Mouse (Mus musculus) left cerebral cortex, postnatal 36 days (tissue): ENCODE data around the gene Sardh. TPM values are rescaled to one million over a fixed set of nuclear protein-coding genes. Genes with fewer than 3 reads are reported as not detected.

ENCODE experiments used
- DNase-seq, 2 experiments: peaks; one replicate each; pipeline ENCODE4 v3.0.0; 2021 to 2022; ENCODE audit warnings: low spot score in 2 of 2, mixed read lengths in 1 of 2
- intact Hi-C: fragments of 180-260 bp; cut with DNase I; formaldehyde crosslinking; loops from one replicate; pipeline ENCODE4 v1.15.1; 2025
- total RNA-seq, 2 experiments: library from RNA; stranded (reverse); gene quantifications; 2 replicates each; pipeline ENCODE4 v1.2.3; 2021

Sardh gene
- 10 to 100 TPM in 1 of 2 experiments, 1 to 10 TPM in 1; 7.4 to 10.8 TPM for total RNA-seq

- intact Hi-C loops: no loop called here
- no peak for DNase-seq
Measured at GRCm38 (mm10) chr2:27248211-27248610, at the start of gene Sardh. Gene Sardh (minus strand): TSS chr2:27248337.

DNA sequence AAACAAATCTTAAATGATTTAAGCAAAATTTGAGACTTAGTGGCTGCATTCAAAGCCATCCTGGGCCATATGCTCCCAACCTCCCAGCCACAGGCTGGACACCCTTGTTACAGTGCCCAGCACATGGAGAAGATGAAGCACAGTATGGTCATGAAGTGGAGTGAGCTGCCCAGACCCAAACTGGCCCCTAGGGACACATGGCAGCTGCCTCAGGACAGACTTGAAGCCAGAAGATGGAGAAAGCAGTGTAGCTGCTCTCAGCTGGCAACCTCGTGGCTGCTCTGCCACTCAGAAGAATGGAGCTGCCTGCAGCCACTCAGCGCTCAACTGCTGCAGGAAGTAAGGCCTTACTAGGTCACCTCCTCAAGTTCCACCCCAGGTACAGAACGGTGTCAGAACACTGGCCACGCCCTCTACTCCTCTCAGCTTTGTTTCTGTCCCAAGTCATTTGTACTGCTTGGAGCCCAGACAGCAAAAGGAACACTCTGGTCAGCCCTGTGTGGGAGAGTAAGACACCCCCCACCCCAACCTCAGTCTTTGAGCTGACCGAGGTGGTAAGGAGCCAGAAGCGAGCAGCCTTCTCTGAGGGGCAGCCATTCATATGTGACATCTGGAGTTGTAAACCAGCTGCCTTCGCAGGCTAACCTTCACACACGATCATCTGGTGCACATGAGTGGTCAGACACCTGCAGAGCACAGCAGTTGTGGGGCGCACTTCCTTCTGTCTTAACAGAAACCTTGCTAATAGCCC, 48.7 kb upstream of the Sardh start:
- DNase-seq: no peak
- intact Hi-C loops: no loop called here

- intact Hi-C loops: no loop called here
- DNase-seq: no peak
Measured at GRCm38 (mm10) chr2:27294777-27295176, 46.6 kb upstream of the Sardh start.

DNA sequence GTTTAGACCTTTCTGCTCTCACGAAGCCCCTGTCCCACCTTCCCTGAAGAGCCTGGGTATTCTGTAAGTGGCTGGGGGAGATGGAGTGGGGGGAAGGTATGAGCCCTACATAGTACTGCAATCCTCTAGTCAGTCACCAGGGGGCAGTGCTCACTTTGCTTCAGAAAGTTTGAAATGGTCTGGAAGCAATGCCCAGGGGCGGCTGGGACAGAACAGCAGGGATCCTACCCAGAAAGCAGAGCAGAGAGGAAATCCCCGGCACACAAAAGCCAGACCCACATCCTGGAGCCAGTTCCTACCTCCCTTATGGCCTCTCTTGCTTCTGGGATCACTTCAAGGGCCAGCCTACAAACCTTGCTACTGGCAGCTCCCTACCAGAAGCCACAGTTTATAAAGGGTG, 40.9 kb upstream of the Sardh start:
- intact Hi-C loops: loop anchor here (1.0 to 10.0 kb wide), 2 partner anchors 139 to 456 kb away; no protein-coding TSS in a partner anchor
- DNase-seq: peak; percentile 59 to 81

DNA sequence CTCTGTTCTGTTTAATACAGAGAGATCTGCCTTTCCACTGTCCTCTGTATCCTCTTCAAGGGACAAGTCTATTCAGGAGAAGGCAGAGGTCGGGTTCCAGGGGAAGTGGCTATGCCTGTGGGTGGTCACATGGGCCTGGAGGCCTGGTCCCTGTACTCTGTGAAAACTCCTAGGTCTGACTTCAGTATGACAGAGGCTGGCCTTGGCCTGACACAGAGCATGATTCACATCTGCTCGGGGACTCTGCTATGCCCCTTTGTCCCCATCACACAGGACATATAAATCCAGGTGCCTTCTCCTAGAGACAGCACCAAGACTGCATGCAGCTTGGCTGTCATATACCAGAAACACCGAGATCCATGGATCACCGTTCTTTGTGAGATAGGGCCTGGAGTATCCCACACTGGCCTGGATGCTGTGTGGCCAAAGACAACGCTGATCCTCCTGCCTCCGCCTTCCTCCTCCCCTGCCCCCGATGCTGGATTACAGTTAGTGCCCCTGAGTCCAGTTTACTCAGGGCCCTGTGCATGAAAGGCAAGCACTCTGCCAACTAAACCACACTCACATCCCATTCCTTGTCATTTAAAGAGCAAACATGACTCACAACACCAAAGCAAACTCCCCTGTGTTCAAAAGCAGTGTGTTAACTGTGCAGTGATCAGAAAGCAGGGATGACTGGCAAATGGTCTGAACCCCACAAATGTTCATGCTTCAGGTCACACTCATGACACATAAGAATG, 39.0 kb upstream of the Sardh start:
- intact Hi-C loops: loop anchor here (10.0 kb wide), 1 partner anchor 458 kb away; no protein-coding TSS in a partner anchor
- no peak for DNase-seq

DNA sequence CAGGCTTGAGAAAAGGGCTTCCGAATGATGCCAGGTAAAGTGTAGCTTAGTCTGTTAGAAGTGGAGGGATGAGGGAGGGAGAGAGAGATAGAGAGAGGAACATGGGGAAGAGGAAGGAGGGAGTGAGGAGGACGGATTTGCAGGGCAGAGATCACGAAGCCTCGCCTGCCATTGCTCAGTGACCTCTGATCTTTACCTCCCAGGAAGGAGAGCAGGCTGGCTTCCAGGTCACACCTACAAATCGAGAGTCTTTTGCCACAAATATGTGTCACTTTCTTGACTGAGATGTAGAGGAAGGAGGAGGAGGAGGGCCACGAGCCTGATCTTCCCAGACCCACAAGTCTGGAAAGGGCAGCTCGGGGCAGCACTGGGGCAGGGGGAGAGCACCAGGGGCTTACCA, 36.3 kb upstream of the Sardh start:
- DNase-seq: no peak
- intact Hi-C loops: loop anchor here (5.0 to 10.0 kb wide), 3 partner anchors 233 to 483 kb away; partner anchors contain the start of gene Wdr5

DNA sequence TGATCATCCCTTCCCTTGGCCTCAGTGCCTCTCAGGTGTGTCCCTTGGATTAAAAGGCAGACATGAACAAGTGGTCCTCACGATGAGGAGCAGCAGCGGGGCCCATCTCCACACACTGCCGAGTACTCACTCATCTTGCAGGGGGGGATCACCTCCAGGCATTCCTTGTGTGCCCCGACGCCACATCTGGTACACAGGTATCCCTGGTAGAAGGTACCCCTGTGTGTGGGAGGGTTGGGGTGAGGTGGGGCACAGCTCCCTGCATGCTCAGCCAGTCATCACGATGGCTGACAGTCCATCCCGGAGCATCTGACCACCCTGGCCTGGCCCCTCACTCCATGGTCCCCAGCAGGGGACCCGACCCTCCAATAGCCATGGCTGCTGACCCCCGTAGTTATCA, 33.6 kb upstream of the Sardh start:
- intact Hi-C loops: loop anchor here (2.0 to 10.0 kb wide), 4 partner anchors 147 to 486 kb away; partner anchors contain the start of gene Wdr5
- no peak for DNase-seq

GRCm38 (mm10) chr2:27280920-27281611, 32.9 kb upstream of the Sardh start:
- intact Hi-C loops: loop anchor here (2.0 to 10.0 kb wide), 4 partner anchors 148 to 486 kb away; partner anchors contain the start of gene Wdr5
- DNase-seq: peak; percentile 50 to 56

GRCm38 (mm10) chr2:27278859-27279258, 30.7 kb upstream of the Sardh start:
- intact Hi-C loops: no loop called here
- no peak for DNase-seq

DNA sequence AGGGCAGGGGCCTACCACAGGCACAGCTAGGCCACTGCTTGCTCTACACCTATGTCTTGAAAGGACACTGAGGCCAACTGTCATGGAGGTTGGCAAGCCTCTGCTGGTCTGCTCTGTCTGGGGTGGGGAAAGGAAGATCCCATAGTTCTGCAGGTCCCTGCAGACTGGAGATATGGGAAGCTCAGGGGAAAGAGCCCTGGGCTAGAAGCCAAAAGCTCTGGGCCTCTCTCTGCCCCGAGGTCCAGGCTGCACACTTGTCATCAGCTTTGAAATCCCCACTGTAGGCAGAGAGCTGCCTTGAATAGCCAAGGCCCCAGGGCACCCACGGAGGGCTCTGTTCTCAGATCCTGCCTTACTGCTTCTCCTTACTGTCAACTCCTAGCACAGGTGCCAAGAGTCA, 20.2 kb upstream of the Sardh start:
- intact Hi-C loops: no loop called here
- no peak for DNase-seq

DNA sequence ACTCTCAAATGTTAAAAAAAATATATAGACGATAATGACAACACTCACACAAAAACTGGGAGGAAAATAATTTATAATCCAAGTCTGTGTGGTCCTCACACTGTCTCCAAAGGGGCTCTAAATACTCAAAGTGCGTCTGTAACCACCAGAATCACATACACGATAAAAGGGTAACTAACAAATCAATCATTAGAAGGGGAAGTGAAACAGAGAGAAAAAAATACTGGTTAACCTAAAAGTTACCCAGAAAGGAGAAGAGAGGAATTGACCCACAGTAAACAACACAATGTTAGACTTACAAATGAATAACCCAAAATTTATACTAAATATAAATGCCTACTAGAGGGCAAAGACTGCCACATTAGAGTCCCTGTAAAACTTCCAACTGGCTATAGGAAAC, 17.7 kb upstream of the Sardh start:
- no peak for DNase-seq
- intact Hi-C loops: no loop called here

DNA sequence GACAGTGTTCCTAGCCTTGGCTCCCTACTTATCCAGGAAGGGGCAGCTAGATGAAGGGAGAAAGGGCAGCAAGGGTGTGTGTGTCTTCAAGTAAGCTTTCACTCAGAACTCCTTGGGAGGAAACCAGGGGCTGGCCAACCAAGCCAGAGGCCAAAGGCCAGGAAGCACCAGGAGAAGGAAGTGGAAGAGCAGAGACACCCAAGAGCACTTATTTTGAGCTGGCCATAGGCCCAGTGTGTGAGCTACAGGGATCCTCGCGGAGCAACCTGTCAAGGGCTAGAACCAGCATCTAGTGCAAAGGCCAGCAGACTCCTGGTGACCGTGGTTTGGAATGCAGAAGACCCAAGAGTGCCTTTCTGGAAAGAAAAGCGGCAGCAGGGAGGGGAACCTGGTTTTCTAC, 14.8 kb upstream of the Sardh start:
- intact Hi-C loops: no loop called here
- DNase-seq: no peak

- intact Hi-C loops: no loop called here
- no peak for DNase-seq
Measured at GRCm38 (mm10) chr2:27251434-27251833, 3.3 kb upstream of the Sardh start.

DNA sequence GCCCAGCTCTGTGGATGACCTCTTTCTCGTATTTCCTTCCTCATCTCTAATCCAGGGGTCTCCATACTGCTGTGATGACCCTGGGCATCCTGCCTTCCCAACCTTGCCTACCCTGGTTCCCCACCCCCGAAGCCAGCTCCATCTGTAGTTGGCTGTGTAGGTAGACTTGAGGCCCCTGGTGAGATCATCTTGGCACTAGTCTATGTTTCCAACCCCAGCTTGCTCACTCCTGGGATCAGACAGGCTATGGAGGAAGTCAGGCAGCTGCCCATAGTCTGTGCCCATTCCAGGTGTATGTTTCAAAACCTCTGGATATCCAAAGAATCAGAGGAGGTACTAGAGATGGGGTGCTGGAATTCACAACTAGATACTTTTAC, 662 bp downstream of the Sardh start:
- DNase-seq: no peak
- intact Hi-C loops: no loop called here

DNA sequence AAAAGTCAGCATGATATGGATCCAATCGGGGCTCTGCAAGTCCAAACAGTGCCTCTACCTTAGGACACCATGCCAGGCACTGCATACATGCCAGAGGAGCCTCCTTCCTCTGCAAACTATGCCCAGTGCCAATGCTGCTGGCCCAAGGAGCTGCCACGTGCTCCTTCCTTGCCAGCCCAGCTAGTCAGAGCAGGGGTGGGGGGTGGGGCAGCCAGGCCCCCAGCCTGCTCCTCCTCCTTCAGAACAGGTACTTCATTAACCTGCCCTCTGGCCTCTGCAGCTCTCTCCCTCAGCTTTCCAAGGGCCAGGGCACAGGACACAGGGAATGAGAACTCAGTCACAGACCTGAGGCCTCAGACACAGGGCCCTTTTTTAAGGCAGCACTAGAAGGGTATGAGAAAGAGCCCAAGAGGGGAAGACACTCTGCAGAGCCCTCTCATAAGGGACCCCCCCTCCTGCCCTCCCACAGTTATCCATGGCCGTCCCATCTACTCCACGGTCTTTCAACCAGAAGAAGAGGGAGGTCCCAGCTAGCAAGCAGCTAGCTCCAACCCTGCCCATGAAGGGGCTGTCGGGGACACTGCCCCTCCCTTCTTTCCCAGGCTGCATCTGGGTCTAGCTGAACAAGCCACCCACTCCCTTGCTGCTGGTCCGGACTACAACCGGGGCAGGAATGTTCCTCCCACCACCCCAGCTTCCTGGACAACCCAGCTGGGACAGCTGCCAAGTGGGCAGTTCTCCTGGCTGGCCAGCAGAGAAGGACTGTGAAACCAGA, 1.2 kb downstream of the Sardh start:
- intact Hi-C loops: no loop called here
- DNase-seq: peak; percentile 64 to 71

DNA sequence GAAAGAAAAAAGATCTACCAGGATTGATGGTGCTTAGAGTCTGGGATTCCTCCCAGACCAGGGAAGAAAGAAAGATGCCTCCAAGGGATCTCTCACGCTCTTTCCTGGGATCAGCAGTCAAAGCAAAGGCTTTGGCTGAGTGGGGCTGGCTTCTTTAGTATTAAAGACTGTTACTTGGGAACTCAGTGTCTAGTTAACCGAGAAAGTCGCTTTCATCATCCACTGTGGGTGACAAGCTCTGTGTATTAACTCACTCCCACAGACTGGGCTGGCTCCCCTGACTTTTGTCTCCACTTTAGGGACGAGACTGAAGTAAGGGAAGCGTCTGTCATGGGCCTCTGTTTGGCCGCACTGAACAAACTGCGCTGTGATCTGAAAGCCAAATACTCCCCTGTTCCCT, 2.2 kb downstream of the Sardh start:
- intact Hi-C loops: no loop called here
- DNase-seq: no peak

GRCm38 (mm10) chr2:27237342-27237741, 10.8 kb downstream of the Sardh start:
- intact Hi-C loops: loop anchor here (1.0 to 10.0 kb wide), 2 partner anchors 194 to 303 kb away; partner anchors contain the start of genes Stkld1 and Surf4
- peak in 1 of 2 experiments; percentile 48 for DNase-seq

DNA sequence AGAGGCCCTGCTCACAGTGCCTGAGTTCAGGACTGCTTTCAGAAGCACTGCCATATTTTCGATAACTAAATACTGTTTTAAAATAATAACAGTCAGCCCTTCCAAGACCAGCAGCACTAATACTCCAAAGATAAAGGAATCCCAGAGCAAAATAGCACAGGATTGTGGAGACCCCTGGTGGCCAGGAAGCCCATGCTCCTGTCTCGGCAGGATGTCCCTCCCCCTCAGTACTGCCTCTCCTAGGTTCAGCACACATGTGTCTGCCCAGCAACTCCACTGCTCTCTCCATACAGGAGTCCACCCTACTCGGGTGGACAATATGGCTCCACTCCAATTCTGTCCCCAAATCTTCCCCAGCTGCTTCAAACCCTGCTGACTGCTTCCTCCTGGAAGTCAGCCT, 12.4 kb downstream of the Sardh start:
- DNase-seq: peak; percentile 70 to 72
- intact Hi-C loops: loop anchor here (10.0 kb wide), 1 partner anchor 301 kb away; the partner anchor contains the start of genes Stkld1 and Surf4

DNA sequence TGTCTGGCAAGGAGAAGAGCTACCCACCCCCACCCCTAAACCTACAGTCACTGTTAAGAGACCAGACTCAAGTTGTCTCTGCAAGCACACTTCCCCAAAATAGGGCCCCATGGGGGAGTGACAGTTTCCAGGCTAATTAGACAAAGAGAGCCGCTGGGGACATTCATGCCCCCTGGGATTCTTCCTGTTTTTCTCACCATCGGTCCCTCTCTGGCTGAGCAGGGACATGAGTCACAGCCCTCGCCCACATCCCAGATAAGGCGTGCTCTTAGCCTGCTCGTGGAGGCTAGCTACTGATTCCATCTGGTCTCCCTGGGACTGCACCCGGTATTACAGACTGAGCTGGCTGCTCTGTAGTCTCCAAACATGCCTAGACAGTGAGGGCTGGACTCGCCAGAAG, 15.8 kb downstream of the Sardh start:
- intact Hi-C loops: loop anchor here (5.0 to 10.0 kb wide), 2 partner anchors 110 to 298 kb away; partner anchors contain the start of genes Stkld1 and Surf4
- peak; percentile 68 to 79 for DNase-seq
